Mouse (Mus musculus) adrenal gland, adult (tissue): ENCODE measurements around the gene Anxa6.

Experiments used
- DNase-seq, 2 experiments: peaks; one replicate each; pipeline ENCODE4 v3.0.0; 2022 to 2023; ENCODE audit warnings: low spot score in 1 of 2; ENCODE audit not compliant: inconsistent age in 2 of 2

Anxa6 gene

GRCm38 (mm10) chr11:54931405-54932093 is 101.7 kb downstream of the Anxa6 start:
- DNase-seq: peak; percentile 67 to 83

- peak; percentile 44 to 74 for DNase-seq
These were observed 102.8 kb downstream of the Anxa6 start for GRCm38 (mm10) chr11:54930318-54930979.

- DNase-seq: no peak
These were observed 103.5 kb downstream of the Anxa6 start for GRCm38 (mm10) chr11:54929744-54930143.

GRCm38 (mm10) chr11:54929290-54929689 is 104.0 kb downstream of the Anxa6 start:
- no peak for DNase-seq
